In the genomic region with DNA sequence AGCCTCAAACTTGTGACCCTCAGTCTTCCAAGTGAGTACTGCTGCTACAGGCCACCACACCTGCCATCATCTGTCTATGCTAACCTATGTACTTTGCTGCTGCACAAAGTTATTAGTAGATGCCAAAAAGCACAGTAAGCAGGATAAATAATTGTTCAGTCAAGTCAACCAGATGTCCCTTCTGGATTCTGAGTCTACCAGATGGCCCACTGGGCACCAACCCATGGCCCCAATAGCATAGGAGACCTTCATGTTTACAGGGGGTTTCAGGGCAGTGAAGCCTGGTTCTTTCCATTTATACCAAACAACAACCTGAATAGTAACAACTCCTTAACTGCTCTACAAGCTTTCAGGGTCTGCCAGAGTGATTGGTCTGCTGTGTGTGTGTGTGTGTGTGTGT, we compare ENCODE assay signal across 27 mouse cellular contexts. TPM values are rescaled to one million over a fixed set of nuclear protein-coding genes. Genes with fewer than 3 reads are reported as not detected.
"Had no signal": no experiment of that assay in that cellular context is flagged by ENCODE, and none has a peak within 500 bp of the region (broad histone marks: within the 10 kb centered on the region; RNA-seq: fewer than 3 reads in every experiment).

No protein-coding gene starts in this region.

- H3K27me3 ChIP-seq: embryonic facial prominence, embryonic 12.5 days; embryonic facial prominence, embryonic 13.5 days; embryonic facial prominence, embryonic 15.5 days; forebrain, embryonic 12.5 days; forebrain, embryonic 13.5 days; forebrain, embryonic 15.5 days had no signal

- H3K36me3 ChIP-seq: embryonic facial prominence, embryonic 12.5 days; embryonic facial prominence, embryonic 15.5 days; forebrain, embryonic 12.5 days; forebrain, embryonic 15.5 days had no signal

- H3K4me3 ChIP-seq: embryonic facial prominence, embryonic 10.5 days; embryonic facial prominence, embryonic 12.5 days; embryonic facial prominence, embryonic 13.5 days; embryonic facial prominence, embryonic 15.5 days; erythroblast, embryonic 14.5 days; forebrain, embryonic 10.5 days; forebrain, embryonic 12.5 days; forebrain, embryonic 13.5 days; forebrain, embryonic 15.5 days; gastrocnemius, adult 2 months; heart, adult 2 months had no signal

- H3K27ac ChIP-seq: embryonic facial prominence, embryonic 10.5 days; embryonic facial prominence, embryonic 12.5 days; embryonic facial prominence, embryonic 13.5 days; embryonic facial prominence, embryonic 15.5 days; forebrain, embryonic 10.5 days; forebrain, embryonic 12.5 days; forebrain, embryonic 13.5 days; forebrain, embryonic 15.5 days; gastrocnemius, adult 2 months; heart, adult 2 months had no signal

- DNase-seq: cerebellum, adult 2 months; cerebellum, adult 8-10 months; cerebellum, adult 9-10 months; cerebellum, adult 9-11 months; cerebellum, postnatal 14 days; cerebellum, postnatal 25 days; embryo, embryonic 11 days; forebrain, postnatal 0 days; gastrocnemius, adult 2 months; gastrocnemius, postnatal 10 days; gastrocnemius, postnatal 14 days; gastrocnemius, postnatal 25 days; gastrocnemius, postnatal 36 days; heart, adult 11 months; heart, adult 18-20 months; heart, adult 2 months had no signal

RNA-seq across cellular contexts. Expression of a gene that starts 39.0 kb away (rescaled TPM):
- total RNA-seq: granulocyte monocyte progenitor cell, adult 5-6 weeks had no signal
- polyA plus RNA-seq: embryonic facial prominence, embryonic 11.5 days; erythroblast, embryonic 14.5 days; forebrain, embryonic 10.5 days had no signal
